Mouse (Mus musculus): ENCODE data around the gene Prkar1b.

GRCm38 (mm10) chr5:139010649-139011048, 139.2 kb downstream of the Prkar1b start:
- no peak for TF ChIP-seq CTCF (IDR thresholded peaks at IDR 0.05; ENCODE audit: low read depth)
- no peak for TF ChIP-seq EP300 (optimal IDR thresholded peaks at IDR 0.05)

Measured in stomach, postnatal 0 days (tissue).